Mouse (Mus musculus) embryonic facial prominence, embryonic 11.5 days (tissue): ENCODE measurements at regions not wholly inside any gene's neighbourhood (a gene's known extent, or its start where the extent isn't known, plus 50 kb on each side); places are given as distances from the start of the nearest gene placed in this dataset.
A peak's percentile ranks its signal among the peaks of the same experiment; 100 is the strongest.

Experiments used
- ATAC-seq: fragments of 200-750 bp; cut with Nextera tagmentation; replicated peaks from 2 replicates; pipeline ENCODE4 v1.8.0; 2017; ENCODE audit warnings: low read depth; ENCODE audit not compliant: insufficient number of reproducible peaks, low FRiP score, low TSS enrichment
- DNase-seq: peaks from one replicate; pipeline ENCODE4 v3.0.0-alpha.2; 2015; ENCODE audit warnings: low spot score
- H3K27ac ChIP-seq: fragments of 300-500 bp; sonication (generic); replicated peaks from 2 replicates; pipeline ENCODE4 v1.5.1; 2014; ENCODE audit warnings: mild to moderate bottlenecking, low read depth, low read length, control low read depth
- H3K27me3 ChIP-seq: fragments of 300-500 bp; sonication (generic); 2 replicates; pipeline ENCODE4 v1.6.1; 2014; ENCODE audit warnings: mild to moderate bottlenecking, low read length, moderate library complexity, mixed read lengths; ENCODE audit not compliant: control insufficient read depth, insufficient read depth
- H3K36me3 ChIP-seq: fragments of 300-500 bp; sonication (generic); replicated peaks from 2 replicates; pipeline ENCODE4 v1.6.1; 2014; ENCODE audit warnings: low read depth, mild to moderate bottlenecking, low read length, moderate library complexity, mixed read lengths; ENCODE audit not compliant: control insufficient read depth, insufficient read depth
- H3K4me1 ChIP-seq: fragments of 300-500 bp; sonication (generic); 2 replicates; pipeline ENCODE4 v1.6.1; 2014; ENCODE audit warnings: low read length, mixed read lengths; ENCODE audit not compliant: control insufficient read depth, insufficient read depth
- H3K4me2 ChIP-seq: fragments of 300-500 bp; sonication (generic); 2 replicates; pipeline ENCODE4 v1.6.1; 2014; ENCODE audit warnings: low read depth, mild to moderate bottlenecking, control low read depth, low read length, moderate library complexity
- H3K4me3 ChIP-seq: fragments of 300-500 bp; sonication (generic); 2 replicates; pipeline ENCODE4 v1.5.1; 2014; ENCODE audit warnings: low read depth, low read length, control low read depth
- H3K9ac ChIP-seq: fragments of 300-500 bp; sonication (generic); replicated peaks from 2 replicates; pipeline ENCODE4 v1.6.1; 2014; ENCODE audit warnings: mild to moderate bottlenecking, control low read depth, low read length
- H3K9me3 ChIP-seq: fragments of 300-500 bp; sonication (generic); replicated peaks from 2 replicates; pipeline ENCODE4 v1.6.1; 2016; ENCODE audit warnings: mild to moderate bottlenecking, low read length, inconsistent platforms, mixed read lengths; ENCODE audit not compliant: control insufficient read depth
- WGBS: fragments of 180-500 bp; shearing (Covaris S2); extraction: QIAGEN DNeasy Blood & Tissue Kit; methylation state at CpG from one replicate; pipeline ENCODE4 v1.1.7; 2014; 5-methylcytosine and 5-hydroxymethylcytosine counted together

GRCm38 (mm10) chr10:6053207-6053606, 131.0 kb upstream of the Rgs17 start:
- H3K27me3 ChIP-seq: no peaks in the 10 kb centered on the region
- ATAC-seq (no peak), DNase-seq (no peak)
- 62% methylated on average over 2 of the region's 2 CpGs for WGBS
- H3K36me3 ChIP-seq: no peaks in the 10 kb centered on the region
- H3K4me2 ChIP-seq: no peak overlapping the region
- no peak overlapping the region for H3K9ac ChIP-seq
- H3K4me3 ChIP-seq: no peak overlapping the region
- H3K4me1 ChIP-seq: no peaks in the 10 kb centered on the region
- H3K9me3 ChIP-seq: no peaks in the 10 kb centered on the region
- H3K27ac ChIP-seq: no peak overlapping the region

DNA sequence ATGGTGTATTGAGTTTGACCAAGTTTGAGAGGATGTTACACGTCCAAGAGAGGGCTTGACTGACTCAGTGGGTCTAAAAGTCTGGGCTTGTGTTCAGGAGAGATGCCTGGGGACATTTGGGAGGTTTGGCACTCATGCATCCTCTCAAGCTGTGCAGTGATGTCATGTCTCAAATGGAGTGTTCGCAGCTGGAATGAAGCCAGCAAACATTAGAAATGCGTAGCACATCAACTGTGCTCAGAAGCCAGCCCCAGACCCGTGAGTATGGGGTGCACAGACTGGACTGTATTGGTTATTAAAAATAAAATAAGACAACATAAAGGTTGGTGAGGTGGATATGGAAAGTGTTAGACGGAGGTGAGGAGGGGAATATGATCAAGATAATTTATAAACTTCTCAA, 121.2 kb upstream of the Rgs17 start:
- H3K9me3 ChIP-seq: no peaks in the 10 kb centered on the region
- no peak for DNase-seq
- WGBS: 76% methylated on average over 5 of the region's 5 CpGs
- ATAC-seq: no peak
- no peak overlapping the region for H3K9ac ChIP-seq
- H3K4me3 ChIP-seq: no peak overlapping the region
- H3K27ac ChIP-seq: no peak overlapping the region
- H3K4me2 ChIP-seq: no peak overlapping the region
- H3K4me1 ChIP-seq: no peaks in the 10 kb centered on the region
- no peaks in the 10 kb centered on the region for H3K27me3 ChIP-seq
- no peaks in the 10 kb centered on the region for H3K36me3 ChIP-seq

DNA sequence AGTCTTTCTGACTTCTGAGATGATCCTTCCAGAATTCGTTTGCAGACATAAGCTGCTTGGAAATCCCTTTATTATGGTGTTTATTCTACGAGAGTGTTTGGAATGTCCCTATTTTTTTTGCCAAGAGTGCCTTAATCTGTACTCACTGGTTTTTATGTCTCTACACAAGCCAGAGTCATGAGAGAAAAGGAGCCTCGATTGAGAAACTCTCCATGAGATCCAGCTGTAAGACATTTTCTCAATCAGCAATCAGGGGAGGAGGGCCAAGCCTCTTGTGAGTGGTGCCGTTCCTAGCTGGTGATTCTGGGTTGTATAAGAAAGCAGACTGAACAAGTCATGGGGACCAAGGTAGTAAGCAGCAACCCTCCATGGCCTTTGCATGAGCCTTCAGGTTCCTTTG, 117.6 kb upstream of the Rgs17 start:
- H3K4me2 ChIP-seq: no peak overlapping the region
- WGBS: 65% methylated on average over 4 of the region's 4 CpGs
- no peaks in the 10 kb centered on the region for H3K9me3 ChIP-seq
- H3K9ac ChIP-seq: no peak overlapping the region
- no peaks in the 10 kb centered on the region for H3K27me3 ChIP-seq
- H3K4me3 ChIP-seq: no peak overlapping the region
- DNase-seq (no peak), ATAC-seq (no peak)
- no peak overlapping the region for H3K27ac ChIP-seq
- H3K36me3 ChIP-seq: no peaks in the 10 kb centered on the region
- H3K4me1 ChIP-seq: no peaks in the 10 kb centered on the region

GRCm38 (mm10) chr10:6035792-6036487, 113.7 kb upstream of the Rgs17 start:
- 28% methylated on average over 25 of the region's 25 CpGs for WGBS
- peak; percentile 75; the same call in 1 of the 2 replicates for ATAC-seq
- no peaks in the 10 kb centered on the region for H3K36me3 ChIP-seq

DNA sequence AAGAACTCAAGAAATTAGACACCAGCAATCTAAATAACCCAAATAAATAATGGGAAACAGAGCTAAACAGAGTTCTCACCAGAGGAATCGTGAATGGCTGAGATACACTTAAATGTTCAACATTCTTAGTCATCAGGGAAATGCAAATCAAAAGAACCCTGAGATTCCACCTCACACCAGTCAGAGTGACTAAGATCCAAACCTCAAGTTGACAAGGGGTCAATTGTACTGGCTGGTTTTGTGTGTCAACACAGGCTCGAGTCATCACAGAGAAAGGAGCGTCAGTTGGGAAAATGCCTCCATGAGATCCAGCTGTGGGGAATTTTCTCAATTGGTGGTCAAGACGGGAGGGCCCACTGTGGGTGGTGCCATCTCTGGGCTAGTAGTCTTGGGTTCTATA, 110.3 kb upstream of the Rgs17 start:
- ATAC-seq (no peak), DNase-seq (no peak)
- H3K4me3 ChIP-seq: no peak overlapping the region
- H3K9ac ChIP-seq: no peak overlapping the region
- no peaks in the 10 kb centered on the region for H3K36me3 ChIP-seq
- H3K27ac ChIP-seq: no peak overlapping the region
- 62% methylated on average over 4 of the region's 4 CpGs for WGBS
- no peaks in the 10 kb centered on the region for H3K4me1 ChIP-seq
- H3K4me2 ChIP-seq: no peak overlapping the region
- no peaks in the 10 kb centered on the region for H3K9me3 ChIP-seq
- no peaks in the 10 kb centered on the region for H3K27me3 ChIP-seq

More at GRCm38 (mm10) chr10:6035792-6036487, 113.7 kb upstream of the Rgs17 start:
- Histone ChIP-seq H3K4me2 (no peak overlapping the region), H3K4me1 (no peaks in the 10 kb centered on the region), H3K9me3 (no peaks in the 10 kb centered on the region), H3K27ac (no peak overlapping the region), H3K4me3 (no peak overlapping the region), H3K9ac (no peak overlapping the region), H3K27me3 (no peaks in the 10 kb centered on the region)
- peak; percentile 76 for DNase-seq

DNA sequence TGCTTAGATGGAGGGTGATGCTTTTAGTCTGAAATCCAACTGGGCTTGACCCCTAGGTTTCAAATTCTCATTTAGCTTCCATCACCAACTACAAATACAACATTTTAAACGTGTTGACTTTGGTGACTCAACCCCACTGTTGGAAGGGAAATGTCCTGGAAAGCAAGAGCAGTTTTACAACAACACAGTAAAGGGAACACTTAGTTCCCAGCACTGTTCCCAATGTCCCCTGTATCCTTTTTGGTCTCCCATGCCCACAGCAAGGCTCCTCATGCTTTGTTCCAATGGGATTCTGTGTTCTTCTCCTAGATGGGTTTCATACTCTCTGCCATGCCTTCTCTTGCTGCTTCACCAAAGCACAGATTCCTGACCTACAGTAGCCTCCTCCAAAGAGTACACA, 105.4 kb upstream of the Rgs17 start:
- WGBS: 57% methylated on average over 1 of the region's 1 CpGs
- Histone ChIP-seq H3K9me3 (no peaks in the 10 kb centered on the region), H3K4me2 (no peak overlapping the region), H3K9ac (no peak overlapping the region), H3K36me3 (no peaks in the 10 kb centered on the region), H3K4me1 (no peaks in the 10 kb centered on the region), H3K4me3 (no peak overlapping the region), H3K27me3 (no peaks in the 10 kb centered on the region), H3K27ac (no peak overlapping the region)
- DNase-seq (no peak), ATAC-seq (no peak)

DNA sequence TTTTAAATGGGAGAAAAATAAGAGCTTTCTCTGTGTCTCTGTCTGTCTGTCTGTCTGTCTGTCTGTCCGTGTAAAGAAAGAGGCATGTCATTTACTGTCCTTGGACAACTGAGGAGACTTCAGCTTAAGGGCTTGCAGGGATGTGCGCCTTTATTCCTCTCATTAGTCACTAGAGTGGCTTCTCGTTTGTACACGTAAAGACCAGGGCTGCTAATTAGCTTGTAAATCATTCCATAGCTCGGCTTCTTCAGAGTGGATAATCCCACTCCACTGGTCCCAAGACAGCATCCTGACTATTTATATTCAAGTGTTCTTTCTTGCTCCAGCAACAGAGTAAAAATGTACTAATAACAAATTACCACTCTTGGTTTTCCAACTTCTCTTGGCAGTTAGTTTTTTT, 104.1 kb upstream of the Rgs17 start:
- Histone ChIP-seq H3K27ac (no peak overlapping the region), H3K27me3 (no peaks in the 10 kb centered on the region), H3K4me3 (no peak overlapping the region), H3K36me3 (no peaks in the 10 kb centered on the region), H3K9ac (no peak overlapping the region), H3K9me3 (no peaks in the 10 kb centered on the region), H3K4me2 (no peak overlapping the region), H3K4me1 (no peaks in the 10 kb centered on the region)
- DNase-seq (no peak), ATAC-seq (no peak)
- 76% methylated on average over 5 of the region's 5 CpGs for WGBS

DNA sequence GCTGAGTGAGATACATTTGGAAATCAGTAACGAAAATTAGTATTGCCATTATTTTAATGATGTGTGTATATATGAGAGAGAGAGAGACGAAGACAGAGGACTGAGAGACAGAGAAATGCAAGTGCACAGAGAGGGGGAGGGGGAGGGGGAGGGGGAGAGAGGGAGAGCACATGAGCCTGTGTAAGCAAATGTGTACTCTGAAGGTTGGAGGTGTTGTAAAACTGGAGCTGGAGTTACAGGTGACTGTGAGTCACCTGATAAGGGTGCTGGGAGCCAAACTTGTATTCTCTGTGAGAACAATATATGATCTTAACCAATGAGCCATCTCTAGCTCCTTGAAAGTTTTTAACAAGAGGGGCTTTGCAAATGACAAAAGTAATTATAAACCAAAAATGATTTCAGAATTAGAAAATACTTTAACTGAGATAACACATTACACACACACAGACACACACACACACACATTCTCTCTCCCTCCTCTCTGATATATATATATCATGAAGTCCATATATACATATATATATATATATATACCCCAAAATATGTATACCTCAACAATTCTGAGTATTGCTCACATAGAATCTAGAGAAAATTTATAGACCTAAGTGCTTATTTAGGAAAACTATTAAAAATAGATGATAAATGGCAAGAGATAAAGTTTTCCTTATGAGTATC, 100.5 kb upstream of the Rgs17 start:
- Histone ChIP-seq H3K4me1 (no peaks in the 10 kb centered on the region), H3K9ac (no peak overlapping the region), H3K9me3 (no peaks in the 10 kb centered on the region), H3K4me2 (no peak overlapping the region), H3K36me3 (no peaks in the 10 kb centered on the region), H3K27me3 (no peaks in the 10 kb centered on the region), H3K27ac (no peak overlapping the region), H3K4me3 (no peak overlapping the region)
- WGBS: 63% methylated on average over 2 of the region's 2 CpGs
- no peak for DNase-seq
- ATAC-seq: no peak
